Mouse (Mus musculus) activated CD4-positive, CD25-positive, alpha-beta regulatory T cell (primary cell): ENCODE results near the gene Gm8068. TPM values are rescaled to one million over a fixed set of nuclear protein-coding genes. Genes with fewer than 3 reads are reported as not detected.

Experiments used
- polyA plus RNA-seq, 2 experiments: library from polyadenylated mRNA; unstranded; fragments of 100-300 nt; shearing (Covaris generic); gene quantifications; one replicate each; pipeline ENCODE4 v1.2.1; 2017

Gm8068 gene
- polyA plus RNA-seq: under 1 TPM in 1 of 2 experiments, not detected in 1; 0.29 TPM

DNA sequence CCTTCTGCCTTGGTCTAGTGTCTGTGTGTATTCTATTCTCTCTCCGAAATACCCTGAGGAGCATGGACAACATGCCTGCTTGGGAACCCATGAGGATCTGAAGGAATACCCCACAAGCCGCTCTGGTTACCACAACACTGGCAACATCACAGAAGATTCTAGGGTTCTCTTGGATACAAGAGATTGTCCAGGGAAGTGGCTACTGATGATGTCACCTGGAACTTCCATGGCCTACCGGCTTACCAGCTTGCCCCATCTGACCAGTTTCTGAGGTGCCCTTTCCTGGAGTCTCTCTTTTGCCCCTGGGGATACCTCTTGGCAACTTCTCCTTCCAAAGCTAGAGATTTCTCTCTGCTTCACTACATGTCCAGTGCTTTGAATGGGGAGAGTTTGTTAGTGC lies at the start of gene Gm8068:
Gene Gm8068 (minus strand): TSS at position 101 of the 400 bp plus-strand sequence.

DNA sequence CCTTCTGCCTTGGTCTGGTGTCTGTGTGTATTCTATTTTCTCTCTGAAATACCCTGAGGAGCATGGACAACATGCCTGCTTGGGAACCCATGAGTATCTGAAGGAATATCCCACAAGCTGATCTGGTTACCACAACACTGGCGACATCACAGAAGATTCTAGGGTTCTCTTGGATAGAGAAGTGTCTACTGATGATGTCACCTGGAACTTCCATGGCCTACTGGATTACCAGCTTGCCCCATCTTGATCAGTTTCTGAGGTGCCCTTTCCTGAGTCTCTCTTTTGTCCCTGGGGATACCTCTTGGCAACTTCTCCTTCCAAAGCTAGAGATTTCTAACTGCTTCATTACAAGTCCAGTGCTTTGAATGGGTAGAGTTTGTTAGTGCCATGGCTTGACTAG lies 48.8 kb upstream of the Gm8068 start, which contains the start of gene Gm7929:
Gene Gm7929 (minus strand): TSS at position 101 of the 400 bp plus-strand sequence.

Other genes with a start within 250 kb of the Gm8068 start
- not detected for gene Gm7954, start 248.4 kb downstream of the Gm8068 start, polyA plus RNA-seq
- not detected for gene Gm3486, start 212.4 kb downstream of the Gm8068 start, polyA plus RNA-seq
- gene Gm7970, start 146.3 kb downstream of the Gm8068 start, polyA plus RNA-seq: not detected
- under 1 TPM; 0.29 to 0.44 TPM for gene 1700049E17Rik2, start 128.7 kb downstream of the Gm8068 start, polyA plus RNA-seq
- gene Gm3072, start 77.3 kb downstream of the Gm8068 start, polyA plus RNA-seq: under 1 TPM in 1 of 2 experiments, not detected in 1; 0.43 TPM
- not detected for gene Gm3676, start 55.4 kb downstream of the Gm8068 start, polyA plus RNA-seq
- not detected for gene Gm7929, start 48.7 kb upstream of the Gm8068 start, polyA plus RNA-seq
- not detected for gene Gm47189, start 70.6 kb upstream of the Gm8068 start, polyA plus RNA-seq
- gene Gm7980, start 205.4 kb upstream of the Gm8068 start, polyA plus RNA-seq: not detected
- gene 1700049E17Rik1, start 223.1 kb upstream of the Gm8068 start, polyA plus RNA-seq: not detected
- gene 1700024B05Rik, start 242.1 kb upstream of the Gm8068 start, polyA plus RNA-seq: under 1 TPM in 1 of 2 experiments, not detected in 1; 0.14 TPM